Mouse (Mus musculus) mesoderm, embryonic 11.5 days (tissue): ENCODE measurements around the gene Tmem265.

ENCODE experiments used
- DNase-seq: peaks from one replicate; pipeline ENCODE4 v3.0.0-alpha.2; 2012; ENCODE audit warnings: low read depth, low spot score

The Tmem265 gene

GRCm38 (mm10) chr7:127588011-127588871 lies 27.1 kb downstream of the Tmem265 start, which contains the start of the genes Ccdc189 and Rnf40:
Ccdc189 (minus strand) TSS chr7:127588595.
Rnf40 (plus strand) TSS chr7:127588767.
- DNase-seq: peak; percentile 98

- no peak for DNase-seq
Observed at GRCm38 (mm10) chr7:127588901-127589300, 27.7 kb downstream of the Tmem265 start.

- no peak for DNase-seq
Observed at GRCm38 (mm10) chr7:127589637-127590036, 28.4 kb downstream of the Tmem265 start.

GRCm38 (mm10) chr7:127591108-127591507 lies 29.9 kb downstream of the Tmem265 start:
- DNase-seq: no peak

GRCm38 (mm10) chr7:127592575-127592974 lies 31.4 kb downstream of the Tmem265 start:
- DNase-seq: no peak

- no peak for DNase-seq
Observed at GRCm38 (mm10) chr7:127596747-127597146, 35.6 kb downstream of the Tmem265 start.

- DNase-seq: no peak
Observed at GRCm38 (mm10) chr7:127600612-127601011, 39.4 kb downstream of the Tmem265 start.

GRCm38 (mm10) chr7:127601735-127602134 lies 40.5 kb downstream of the Tmem265 start:
- DNase-seq: no peak

GRCm38 (mm10) chr7:127602903-127603302 lies 41.7 kb downstream of the Tmem265 start:
- DNase-seq: no peak

GRCm38 (mm10) chr7:127604256-127604655 lies 43.1 kb downstream of the Tmem265 start:
- no peak for DNase-seq

GRCm38 (mm10) chr7:127607150-127607549 lies 46.0 kb downstream of the Tmem265 start:
- DNase-seq: no peak

- no peak for DNase-seq
Observed at GRCm38 (mm10) chr7:127611011-127611410, 49.8 kb downstream of the Tmem265 start.

- no peak for DNase-seq
Observed at GRCm38 (mm10) chr7:127611561-127611960, 50.4 kb downstream of the Tmem265 start.

GRCm38 (mm10) chr7:127613501-127613900 lies 52.3 kb downstream of the Tmem265 start:
- no peak for DNase-seq

GRCm38 (mm10) chr7:127614091-127614490 lies 52.9 kb downstream of the Tmem265 start:
- no peak for DNase-seq

- DNase-seq: peak; percentile 54
Observed at GRCm38 (mm10) chr7:127614511-127614890, 53.3 kb downstream of the Tmem265 start.

GRCm38 (mm10) chr7:127614891-127615843 lies 54.0 kb downstream of the Tmem265 start, which contains the start of gene Zfp629:
Zfp629 (minus strand) TSS chr7:127615797.
- peak; percentile 91 for DNase-seq

- DNase-seq: no peak
Observed at GRCm38 (mm10) chr7:127616336-127616735, 55.1 kb downstream of the Tmem265 start.
